Mouse (Mus musculus): Measurements from ENCODE around the gene Phactr2. TPM values are rescaled to one million over a fixed set of nuclear protein-coding genes. Genes with fewer than 3 reads are reported as not detected.

The Phactr2 gene
- total RNA-seq, 2 experiments from 2014 or later, result 16.0 to 19.6 TPM

- intact Hi-C loops (cut with DNase I), result no loop called here
- H3K27ac ChIP-seq, result no peak overlapping the region
- DNase-seq, result no peak
- H3K4me3 ChIP-seq, result no peak overlapping the region
- no peak for TF ChIP-seq CTCF (IDR thresholded peaks at IDR 0.05)
These were observed 55.0 kb downstream of the Phactr2 start for GRCm38 (mm10) chr10:13419246-13419645.

DNA sequence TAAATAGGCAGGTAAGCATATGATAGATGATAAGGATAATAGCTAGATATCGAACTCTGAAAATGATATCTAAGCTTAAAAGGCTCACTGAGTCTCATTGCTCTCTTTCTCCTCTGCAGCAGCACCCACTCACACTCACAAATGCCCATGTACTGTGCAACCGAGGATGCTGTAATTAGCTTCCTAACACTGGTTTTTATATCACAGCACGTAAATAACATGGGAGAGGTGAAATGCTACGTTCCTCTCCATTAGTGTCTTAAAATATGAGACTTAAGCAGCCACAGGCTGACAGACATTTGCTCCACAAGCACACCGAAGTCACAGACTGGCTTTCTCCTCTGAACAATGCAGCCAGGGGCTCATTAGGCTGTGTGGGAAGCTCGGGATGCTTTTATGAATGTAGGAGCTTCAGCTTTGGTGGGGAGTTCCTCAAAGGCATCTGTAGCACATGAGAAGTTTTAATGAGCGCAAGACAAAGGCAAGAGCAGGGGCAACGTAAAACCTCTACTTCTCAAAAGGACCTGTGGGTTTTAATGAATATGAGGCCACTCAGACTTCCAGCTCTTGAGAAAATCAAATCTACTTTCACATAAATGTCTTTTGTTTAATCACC, 58.6 kb downstream of the Phactr2 start:
- no peak overlapping the region for H3K27ac ChIP-seq
- no peak overlapping the region for H3K4me3 ChIP-seq
- TF ChIP-seq CTCF (IDR thresholded peaks at IDR 0.05), result no peak
- DNase-seq, result no peak
- intact Hi-C loops (cut with DNase I), result no loop called here

- intact Hi-C loops (cut with DNase I), result no loop called here
- peak overlapping the region; percentile 49 for H3K4me3 ChIP-seq
- peak overlapping the region; percentile 31 for H3K27ac ChIP-seq
- TF ChIP-seq CTCF (IDR thresholded peaks at IDR 0.05), result no peak
- peak; percentile 80 for DNase-seq
These were observed 61.8 kb downstream of the Phactr2 start for GRCm38 (mm10) chr10:13412202-13412923.

DNA sequence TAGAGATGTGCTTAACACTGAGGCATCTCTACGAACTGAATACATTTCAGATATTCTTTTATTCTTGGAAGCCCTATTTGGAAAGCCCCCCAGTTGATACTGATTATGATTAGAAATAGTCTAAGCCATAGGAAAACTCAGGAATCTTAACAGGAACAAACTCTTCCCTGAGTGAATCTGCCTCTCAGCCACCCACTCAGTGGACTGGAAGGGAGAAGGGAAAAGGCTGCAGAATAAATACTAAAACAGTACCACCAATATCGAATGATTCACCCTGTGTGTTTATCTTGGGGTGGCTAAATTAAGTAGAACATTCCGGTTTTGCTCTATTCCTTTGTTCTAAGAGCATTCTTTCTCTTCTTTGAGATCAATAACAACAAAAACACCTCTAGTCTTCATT, 63.2 kb downstream of the Phactr2 start:
- no peak for TF ChIP-seq CTCF (IDR thresholded peaks at IDR 0.05)
- intact Hi-C loops (cut with DNase I), result no loop called here

GRCm38 (mm10) chr10:13401971-13402370, 72.2 kb downstream of the Phactr2 start:
- intact Hi-C loops (cut with DNase I), result no loop called here
- Histone ChIP-seq H3K27ac (no peak overlapping the region), H3K4me3 (no peak overlapping the region)
- DNase-seq, result no peak
- TF ChIP-seq CTCF (IDR thresholded peaks at IDR 0.05), result no peak

More for the DNA sequence above, 63.2 kb downstream of the Phactr2 start:
- DNase-seq, result no peak
- Histone ChIP-seq H3K27ac (no peak overlapping the region), H3K4me3 (no peak overlapping the region)

GRCm38 (mm10) chr10:13395753-13396152, 78.5 kb downstream of the Phactr2 start:
- no peak overlapping the region for H3K27ac ChIP-seq
- TF ChIP-seq CTCF (IDR thresholded peaks at IDR 0.05), result no peak
- DNase-seq, result no peak
- intact Hi-C loops (cut with DNase I), result no loop called here
- no peak overlapping the region for H3K4me3 ChIP-seq

DNA sequence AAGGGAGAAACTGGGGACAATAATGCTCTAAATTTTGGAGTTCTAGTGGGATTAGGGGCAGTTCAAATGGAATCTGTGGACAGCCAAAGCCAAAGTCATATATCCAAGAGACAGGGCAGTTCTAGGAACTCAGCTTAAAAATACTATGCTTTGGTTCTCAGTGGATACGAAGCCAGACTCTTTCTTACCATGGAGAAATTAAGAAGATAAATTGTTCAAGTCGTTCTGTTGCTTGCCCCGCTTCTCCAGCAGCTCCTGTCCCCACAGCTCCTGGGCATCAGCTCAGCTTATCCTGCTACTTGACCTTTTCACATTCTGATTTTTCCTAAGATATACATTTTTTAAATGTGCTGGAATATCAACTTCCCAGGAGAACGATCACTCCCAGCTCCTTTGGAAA, 80.2 kb downstream of the Phactr2 start:
- Histone ChIP-seq H3K4me3 (no peak overlapping the region), H3K27ac (no peak overlapping the region)
- TF ChIP-seq CTCF (IDR thresholded peaks at IDR 0.05), result no peak
- DNase-seq, result no peak
- intact Hi-C loops (cut with DNase I), result no loop called here

DNA sequence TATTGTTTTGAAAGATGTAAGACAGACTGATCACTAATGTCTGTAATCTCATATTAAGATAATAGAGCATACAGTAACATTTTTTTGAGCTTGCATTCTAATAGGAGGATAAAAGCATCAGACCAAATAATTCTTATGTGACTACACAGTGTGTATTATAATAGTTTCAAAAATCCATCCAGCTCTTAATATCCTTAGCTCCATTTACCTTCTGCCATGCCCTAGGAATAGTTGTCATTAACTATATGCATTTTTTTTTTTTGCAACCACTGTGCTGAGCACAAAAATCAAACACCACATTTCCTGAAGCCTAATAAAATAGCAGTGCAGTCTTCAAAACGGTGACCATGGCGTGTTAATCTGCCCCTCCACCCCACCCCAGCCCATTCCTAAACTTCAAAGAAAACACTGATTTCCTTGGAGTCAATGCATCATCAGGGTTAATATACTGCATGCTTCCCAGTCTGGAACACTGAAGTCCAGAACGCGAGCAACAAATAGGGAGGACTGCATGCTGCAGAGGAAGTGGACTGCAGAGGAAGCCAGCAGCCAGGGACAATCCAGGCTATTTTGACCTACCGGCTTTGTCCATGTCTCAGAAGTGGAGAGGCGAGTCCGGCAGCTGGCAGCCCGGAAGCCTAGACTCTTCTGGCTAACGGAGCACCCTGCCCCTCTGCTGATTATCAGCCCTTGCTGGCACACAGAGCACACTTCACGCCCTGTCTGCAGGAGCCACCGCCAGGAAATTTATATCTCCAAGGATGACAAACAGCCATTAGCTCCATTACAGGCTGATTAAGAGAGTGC, 85.9 kb downstream of the Phactr2 start:
- Histone ChIP-seq H3K4me3 (peak overlapping the region; percentile 57), H3K27ac (no peak overlapping the region)
- intact Hi-C loops (cut with DNase I), result no loop called here
- DNase-seq, result peak; percentile 45
- TF ChIP-seq CTCF (IDR thresholded peaks at IDR 0.05), result no peak

GRCm38 (mm10) chr10:13384866-13385265, 89.3 kb downstream of the Phactr2 start:
- H3K27ac ChIP-seq, result no peak overlapping the region
- DNase-seq, result no peak
- intact Hi-C loops (cut with DNase I), result no loop called here
- no peak overlapping the region for H3K4me3 ChIP-seq
- TF ChIP-seq CTCF (IDR thresholded peaks at IDR 0.05), result no peak

DNA sequence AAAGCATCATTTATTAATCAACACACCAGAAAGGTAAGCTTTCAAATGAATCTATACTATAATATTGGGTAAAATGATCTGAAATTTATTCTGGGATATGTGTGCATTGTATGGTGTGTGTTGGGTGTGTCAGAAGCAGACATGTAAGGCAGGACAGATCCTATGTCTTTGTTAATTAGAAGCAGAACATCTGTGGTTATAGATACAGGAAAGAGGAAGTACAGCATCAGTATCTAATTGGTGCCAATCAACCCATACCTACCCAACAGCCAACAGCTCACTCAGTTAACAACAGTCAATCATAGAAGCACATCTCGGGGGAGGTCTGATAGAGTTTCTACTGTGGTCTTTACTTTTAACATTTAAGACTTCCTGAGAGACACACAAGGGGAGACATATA, 96.3 kb downstream of the Phactr2 start:
- no peak for TF ChIP-seq CTCF (IDR thresholded peaks at IDR 0.05)
- H3K27ac ChIP-seq, result no peak overlapping the region
- intact Hi-C loops (cut with DNase I), result no loop called here
- DNase-seq, result no peak
- H3K4me3 ChIP-seq, result no peak overlapping the region

DNA sequence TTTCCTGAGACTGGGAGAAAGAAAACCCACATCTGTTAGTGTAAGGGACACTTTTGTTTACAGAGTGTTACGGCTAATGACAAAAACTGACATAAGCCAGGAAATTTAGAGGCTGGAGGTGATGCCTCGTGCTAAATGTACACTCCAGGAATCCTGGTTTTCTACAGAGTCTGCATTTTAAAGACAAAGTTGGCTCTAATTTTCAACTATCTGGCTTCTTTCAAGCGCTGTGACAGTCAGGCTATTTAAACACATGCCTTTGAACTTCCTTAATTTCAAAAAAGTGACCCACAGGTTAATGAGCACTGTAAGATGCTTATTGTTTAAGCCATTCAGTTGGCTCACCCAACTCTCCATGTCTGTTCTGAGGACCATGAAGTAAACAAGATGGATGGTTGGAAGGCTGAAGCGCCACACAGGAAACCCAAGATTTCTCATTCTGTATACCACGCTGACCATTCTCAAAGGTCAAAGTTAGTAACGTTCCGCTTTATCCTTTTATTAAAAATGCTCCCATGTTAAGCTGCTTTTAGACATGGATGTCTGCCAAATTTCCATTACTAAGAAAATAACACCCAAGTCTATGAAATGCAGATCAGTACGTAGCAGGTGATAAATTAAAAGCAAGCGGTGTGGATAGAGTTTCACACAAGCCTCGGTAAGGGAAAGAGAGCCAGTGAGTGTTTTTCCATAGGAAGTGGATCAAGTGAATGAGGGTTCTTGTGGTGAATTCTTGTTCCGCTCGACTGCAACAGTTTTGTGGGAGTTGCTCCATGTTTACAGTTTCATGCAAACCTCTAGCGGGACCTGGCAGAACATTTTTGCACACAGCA, 97.6 kb downstream of the Phactr2 start:
- no peak for DNase-seq
- intact Hi-C loops (cut with DNase I), result no loop called here
- no peak overlapping the region for H3K27ac ChIP-seq
- TF ChIP-seq CTCF (IDR thresholded peaks at IDR 0.05), result no peak
- no peak overlapping the region for H3K4me3 ChIP-seq

DNA sequence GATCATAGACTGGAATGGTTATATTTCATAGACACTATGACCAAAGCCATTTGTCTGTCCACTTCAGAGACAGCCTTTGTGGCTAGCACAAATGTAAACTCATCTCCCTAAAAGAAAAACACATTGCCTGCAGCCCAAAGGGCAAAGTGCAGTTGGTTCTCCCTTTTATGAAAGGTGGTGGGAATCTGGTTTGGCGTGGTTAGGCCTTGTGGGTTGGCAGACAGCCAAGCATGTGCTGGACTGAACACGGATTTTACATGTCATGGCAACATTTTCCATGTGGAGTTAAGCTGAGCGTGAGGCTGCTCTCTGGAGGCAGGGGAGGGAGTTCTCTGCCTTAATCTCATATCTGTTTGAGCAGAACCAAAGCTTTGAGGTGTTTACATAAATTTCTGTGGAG, 98.4 kb downstream of the Phactr2 start:
- TF ChIP-seq CTCF (IDR thresholded peaks at IDR 0.05), result no peak
- Histone ChIP-seq H3K27ac (no peak overlapping the region), H3K4me3 (no peak overlapping the region)
- intact Hi-C loops (cut with DNase I), result no loop called here
- no peak for DNase-seq

Measured in gastrocnemius, adult 2 months (tissue).